9 mouse cellular contexts compared by ENCODE assay signal in genomic region chrX:50657835-50658565, GRCm38 (mm10).
DNase-seq lines count a peak whose midpoint lies in the region; ATAC-seq and TF ChIP-seq lines count a peak whose summit lies in the region.
"Had no signal": no experiment of that assay in that cellular context is flagged by ENCODE, and none has a peak within 500 bp of the region (broad histone marks: within the 10 kb centered on the region; RNA-seq: fewer than 3 reads in every experiment).

No protein-coding gene starts in this region.

- DNase-seq in cerebellum, adult 11-12 months: no peak
- DNase-seq in adrenal gland, postnatal 36 days: peak; percentile 41 to 50
- peak; percentile 81 for DNase-seq in hindbrain, embryonic 14.5 days (ENCODE audit: low spot score)
- DNase-seq in left cerebral cortex, adult 2 months (ENCODE audit: extremely low spot score in 1 of 2, low spot score in 2 of 2): peak; percentile 24 to 58
- peak; percentile 67 for DNase-seq in midbrain, embryonic 10.5 days (ENCODE audit: low spot score)
- peak; percentile 58 for DNase-seq in right cerebral cortex, postnatal 4 days

- intact Hi-C loops in left cerebral cortex, adult 2 months (cut with DNase I): no loop called here

- no peak overlapping the region for H3K4me3 ChIP-seq in forebrain, embryonic 13.5 days
- no peak overlapping the region for H3K4me3 ChIP-seq in hindbrain, embryonic 14.5 days (replicated peaks; ENCODE audit: low read length)
- no peak overlapping the region for H3K4me3 ChIP-seq in left cerebral cortex, adult 2 months
- H3K4me3 ChIP-seq in midbrain, embryonic 10.5 days: no peak overlapping the region
- H3K4me3 ChIP-seq: lung, embryonic 15.5 days had no signal

- no peak overlapping the region for H3K27ac ChIP-seq in forebrain, embryonic 13.5 days
- peak overlapping the region; percentile 54; the same call in 1 of the 2 replicates for H3K27ac ChIP-seq in hindbrain, embryonic 14.5 days
- no peak overlapping the region for H3K27ac ChIP-seq in left cerebral cortex, adult 2 months
- peak overlapping the region; percentile 73 for H3K27ac ChIP-seq in midbrain, embryonic 10.5 days (replicated peaks)
- H3K27ac ChIP-seq: lung, embryonic 15.5 days had no signal

- H3K36me3 ChIP-seq in forebrain, embryonic 13.5 days (ENCODE audit: poor library complexity, severe bottlenecking): no peaks in the 10 kb centered on the region
- H3K36me3 ChIP-seq in hindbrain, embryonic 14.5 days (replicated peaks; ENCODE audit: control insufficient read depth, insufficient read depth): no peaks in the 10 kb centered on the region
- no peaks in the 10 kb centered on the region for H3K36me3 ChIP-seq in midbrain, embryonic 10.5 days
- H3K36me3 ChIP-seq: lung, embryonic 15.5 days had no signal

- H3K27me3 ChIP-seq in forebrain, embryonic 13.5 days: no peaks in the 10 kb centered on the region
- no peaks in the 10 kb centered on the region for H3K27me3 ChIP-seq in hindbrain, embryonic 14.5 days (ENCODE audit: control insufficient read depth, insufficient read depth, low read length)
- H3K27me3 ChIP-seq in midbrain, embryonic 10.5 days (ENCODE audit: low read depth, poor library complexity, severe bottlenecking): 0 out of 2 replicates have a peak, but pooled peaks cover 5% of the 10 kb centered on the region
- H3K27me3 ChIP-seq: lung, embryonic 15.5 days had no signal

- ATAC-seq in cerebellum, adult (ENCODE audit: insufficient number of reproducible peaks, low FRiP score, low TSS enrichment): peak; percentile 66; the same call in 1 of the 2 replicates
- ATAC-seq in forebrain, embryonic 13.5 days: peak; percentile 91
- peak; percentile 88 for ATAC-seq in hindbrain, embryonic 14.5 days (ENCODE audit: low FRiP score)

- 35% methylated on average over 9 of the region's 9 CpGs for WGBS in forebrain, embryonic 13.5 days
- WGBS in hindbrain, embryonic 14.5 days: 39% methylated on average over 9 of the region's 9 CpGs
- WGBS in midbrain, embryonic 10.5 days: 39% methylated on average over 9 of the region's 9 CpGs

- no peaks in the 10 kb centered on the region for H3K4me1 ChIP-seq in forebrain, embryonic 13.5 days
- no peaks in the 10 kb centered on the region for H3K4me1 ChIP-seq in hindbrain, embryonic 14.5 days (replicated peaks; ENCODE audit: control insufficient read depth, insufficient read depth, low read length)
- H3K4me1 ChIP-seq in midbrain, embryonic 10.5 days: no peaks in the 10 kb centered on the region
- H3K4me1 ChIP-seq: lung, embryonic 15.5 days had no signal

- peak; percentile 94 for TF ChIP-seq CTCF in left cerebral cortex, adult 2 months (IDR thresholded peaks at IDR 0.05)

- no peak overlapping the region for H3K9ac ChIP-seq in forebrain, embryonic 13.5 days
- no peak overlapping the region for H3K9ac ChIP-seq in hindbrain, embryonic 14.5 days
- H3K9ac ChIP-seq: lung, embryonic 15.5 days had no signal

- H3K9me3 ChIP-seq in forebrain, embryonic 13.5 days (replicated peaks): no peaks in the 10 kb centered on the region
- no peaks in the 10 kb centered on the region for H3K9me3 ChIP-seq in hindbrain, embryonic 14.5 days (ENCODE audit: control insufficient read depth, low read length)
- no peaks in the 10 kb centered on the region for H3K9me3 ChIP-seq in midbrain, embryonic 10.5 days (replicated peaks)
- H3K9me3 ChIP-seq: lung, embryonic 15.5 days had no signal

- H3K4me2 ChIP-seq in forebrain, embryonic 13.5 days: no peak overlapping the region
- H3K4me2 ChIP-seq in hindbrain, embryonic 14.5 days (replicated peaks): peak overlapping the region; percentile 29; the same call in 1 of the 2 replicates
- H3K4me2 ChIP-seq: lung, embryonic 15.5 days had no signal

Comparison
In these comparisons a context has a peak if more than half of its experiments do, and no peak if none do; other contexts are left out.
1. H3K27ac ChIP-seq: peak in hindbrain, embryonic 14.5 days (single experiment) and midbrain, embryonic 10.5 days (single experiment); none in forebrain, embryonic 13.5 days (single experiment) and left cerebral cortex, adult 2 months (single experiment).
2. Peak in every context shown above with its lines, with median percentiles within 50 percentile points of each other: ATAC-seq.